Mouse (Mus musculus) right cerebral cortex, adult 18-20 months (tissue): ENCODE measurements at regions not wholly inside any gene's neighbourhood (a gene's known extent, or its start where the extent isn't known, plus 50 kb on each side); places are given as distances from the start of the nearest gene placed in this dataset.

Experiments
- DNase-seq: peaks from one replicate; pipeline ENCODE4 v3.0.0; 2022; ENCODE audit warnings: mixed read lengths

DNA sequence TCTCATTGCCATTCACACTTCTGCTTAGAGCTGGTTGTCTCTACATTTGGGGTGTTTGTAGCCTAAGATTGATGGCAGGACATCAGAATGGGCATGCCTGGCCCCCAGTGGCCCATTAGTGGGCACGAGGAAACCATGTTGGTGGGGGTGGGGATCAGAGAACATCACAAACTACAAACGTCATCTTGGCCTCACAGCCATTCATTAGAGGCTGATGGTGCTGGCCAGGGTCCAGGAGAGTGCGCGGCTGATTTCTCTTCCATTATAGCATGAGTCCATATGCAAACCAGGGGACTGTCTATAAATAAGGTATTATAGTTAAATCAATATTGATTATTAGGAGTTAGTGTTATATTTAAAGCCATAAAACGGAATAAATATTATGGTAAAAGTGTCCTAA, 67.9 kb downstream of the 3100002H09Rik start:
- no peak for DNase-seq

- DNase-seq = no peak
Observed at GRCm38 (mm10) chr4:124538471-124538870, 72.1 kb downstream of the 3100002H09Rik start.

DNA sequence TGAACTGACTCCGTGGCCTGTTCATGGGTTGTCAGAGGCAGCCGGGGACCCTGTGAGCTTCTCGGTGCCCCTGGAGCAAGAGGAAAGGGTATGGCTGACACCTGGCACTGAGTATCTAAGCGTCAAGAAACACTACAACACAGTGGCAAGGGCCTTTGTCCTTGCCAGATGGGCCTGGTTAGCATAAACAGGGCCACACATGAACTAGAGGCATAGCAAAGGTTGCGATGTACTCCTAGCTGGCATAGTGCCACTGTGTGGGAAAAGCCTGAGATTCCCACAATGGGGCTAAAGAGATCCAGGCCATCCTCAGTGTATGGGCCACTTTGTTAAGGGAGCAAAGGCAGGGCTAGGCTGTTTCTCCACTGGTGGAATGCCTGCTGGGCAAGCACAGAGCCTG, 72.9 kb downstream of the 3100002H09Rik start:
- no peak for DNase-seq

GRCm38 (mm10) chr4:124533614-124534013, 77.0 kb downstream of the 3100002H09Rik start:
- no peak for DNase-seq

DNA sequence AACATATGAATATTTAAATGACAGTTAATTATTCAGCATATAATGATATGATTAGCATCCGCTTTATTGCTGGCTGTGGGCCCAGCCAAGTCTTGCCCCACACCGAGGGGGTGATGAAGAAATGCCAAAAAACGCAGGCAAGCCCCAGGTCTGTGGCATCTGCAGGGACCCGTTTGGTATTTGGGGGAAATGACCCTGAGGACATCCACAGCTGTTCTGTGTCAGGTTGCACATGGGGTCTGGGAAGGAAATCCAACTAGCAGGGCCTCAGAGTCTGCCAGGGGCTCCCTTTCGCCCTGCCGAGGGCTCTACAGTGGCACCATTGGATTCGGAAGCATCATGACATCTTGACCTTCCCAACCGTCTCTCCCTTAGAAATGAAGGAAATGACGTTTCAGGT, 80.0 kb downstream of the 3100002H09Rik start:
- no peak for DNase-seq

DNA sequence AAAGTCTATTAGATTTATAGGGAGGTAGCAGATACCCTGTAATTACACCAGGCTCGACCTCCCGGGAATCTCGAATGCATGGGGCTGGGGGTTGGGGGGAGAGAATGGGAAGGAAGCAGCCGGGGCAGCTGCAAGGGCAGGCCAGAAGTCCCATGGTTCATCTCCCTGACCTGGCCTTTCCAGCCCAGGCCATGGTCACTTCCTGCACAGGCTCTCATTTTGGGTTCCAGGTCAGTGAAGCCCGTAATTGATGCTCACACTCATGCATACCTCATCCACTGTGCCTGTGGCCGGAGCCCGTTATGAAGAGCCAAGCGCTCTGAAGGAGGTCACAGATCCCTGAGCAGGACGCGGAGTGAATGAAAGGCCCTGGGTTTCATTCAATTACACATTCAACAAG, 83.8 kb downstream of the 3100002H09Rik start:
- no peak for DNase-seq

DNA sequence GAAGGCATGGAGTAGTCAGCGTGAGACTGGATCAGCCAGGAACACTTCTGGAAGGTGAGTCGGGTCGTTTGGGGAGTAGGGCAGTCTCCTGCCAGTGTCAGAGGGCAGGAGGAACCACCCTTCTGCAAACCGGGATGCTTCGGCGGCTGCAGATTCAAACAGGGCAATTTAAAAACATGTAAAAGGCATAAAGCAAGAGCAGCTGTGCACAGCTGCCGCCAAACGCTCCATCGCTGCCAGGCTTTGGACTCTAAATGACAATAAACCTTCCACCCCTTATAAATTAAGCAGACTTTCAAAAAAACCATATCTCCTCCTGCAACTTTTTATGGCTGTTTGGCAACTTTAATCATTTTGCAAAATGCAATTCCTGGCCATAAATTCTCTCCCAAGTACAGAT, 84.2 kb downstream of the 3100002H09Rik start:
- no peak for DNase-seq

DNA sequence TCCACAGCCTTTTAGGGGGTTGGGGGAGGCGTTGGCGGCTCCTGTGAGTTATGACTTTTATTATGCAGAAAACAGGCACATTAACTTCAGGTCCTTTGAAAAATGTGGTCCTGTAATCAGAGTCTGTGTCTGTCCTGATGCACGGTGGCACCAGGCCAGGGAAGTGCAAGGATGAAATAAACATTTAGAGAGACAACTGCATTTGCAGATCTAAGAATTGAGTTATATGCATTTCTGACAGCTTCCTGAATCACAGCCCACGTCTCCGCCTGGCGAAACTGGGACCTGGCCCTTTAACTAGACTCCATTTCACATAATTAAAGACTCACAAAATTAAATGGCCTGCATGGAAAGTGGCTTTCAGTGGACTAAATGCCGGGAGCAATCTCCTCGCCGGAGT, 90.3 kb downstream of the 3100002H09Rik start:
- no peak for DNase-seq

GRCm38 (mm10) chr4:124511761-124512160, 98.8 kb downstream of the 3100002H09Rik start:
- DNase-seq = peak; percentile 40

DNA sequence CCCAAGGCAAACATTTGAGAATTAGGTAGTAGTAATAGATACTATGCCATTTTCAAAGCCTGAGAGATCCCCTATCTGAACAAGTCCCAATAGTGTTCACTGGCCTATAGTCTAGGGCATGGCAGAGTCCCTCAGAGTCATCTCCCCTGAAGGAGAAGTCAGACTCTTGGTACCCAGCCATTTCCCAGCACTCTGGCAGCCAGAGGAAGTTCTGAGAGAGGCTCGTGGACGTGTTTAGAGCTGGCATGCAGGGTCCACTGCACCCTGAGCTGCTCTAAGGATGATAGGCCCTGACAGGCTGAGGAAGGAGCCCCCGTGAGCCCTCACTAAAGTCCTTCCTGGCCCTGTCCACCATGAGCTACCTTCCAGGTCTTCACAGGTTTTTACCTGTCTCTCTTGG, 99.8 kb downstream of the 3100002H09Rik start:
- no peak for DNase-seq

DNA sequence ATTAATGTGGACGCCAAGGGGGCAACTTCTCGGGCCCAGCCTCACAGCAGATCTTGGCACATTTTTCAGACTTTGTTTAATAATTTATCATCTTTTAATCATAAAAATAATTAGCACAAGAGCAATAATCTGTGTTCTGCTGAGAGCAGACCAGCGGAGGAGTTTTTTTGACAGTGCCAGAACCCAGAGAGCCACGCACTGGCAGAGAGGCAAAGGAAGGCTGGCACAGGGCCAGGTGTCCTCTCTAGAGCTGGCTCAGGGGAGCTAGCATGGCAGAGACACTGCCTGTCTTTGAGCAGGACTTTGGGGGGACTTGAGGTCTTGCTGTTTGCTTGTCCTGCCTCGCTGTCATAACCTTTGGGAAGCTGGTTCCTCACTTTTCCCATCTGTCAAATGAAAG, 100.9 kb downstream of the 3100002H09Rik start:
- peak; percentile 21 for DNase-seq

DNA sequence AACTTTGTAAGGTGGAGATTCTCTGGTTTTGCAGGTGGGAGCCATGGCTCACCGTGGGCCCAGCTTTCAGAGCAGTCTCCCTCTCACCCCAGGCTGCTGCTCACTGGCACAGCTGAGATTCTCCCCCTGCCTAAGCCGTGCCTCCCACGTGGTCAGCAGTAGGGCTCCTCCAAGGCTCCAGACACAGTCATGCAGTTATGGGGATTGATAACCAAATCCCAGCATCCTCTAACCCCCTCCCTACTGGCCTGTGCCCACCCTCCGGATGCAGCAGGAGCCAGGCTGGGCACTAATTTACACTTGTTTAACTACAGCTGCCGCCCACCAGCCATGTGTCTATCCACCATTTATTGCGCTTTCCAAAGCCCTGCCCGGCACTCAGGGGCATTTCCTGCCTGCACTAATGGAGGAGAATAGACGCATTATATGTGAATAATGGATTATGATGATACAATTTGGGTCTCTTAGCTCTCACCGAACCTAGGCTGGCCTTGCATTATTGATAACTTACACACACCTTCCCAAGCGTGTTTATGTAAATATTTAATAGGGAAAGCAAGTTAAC, 104.4 kb downstream of the 3100002H09Rik start:
- DNase-seq = no peak

- DNase-seq = no peak
Observed at GRCm38 (mm10) chr4:124501785-124502184, 108.8 kb downstream of the 3100002H09Rik start.

DNA sequence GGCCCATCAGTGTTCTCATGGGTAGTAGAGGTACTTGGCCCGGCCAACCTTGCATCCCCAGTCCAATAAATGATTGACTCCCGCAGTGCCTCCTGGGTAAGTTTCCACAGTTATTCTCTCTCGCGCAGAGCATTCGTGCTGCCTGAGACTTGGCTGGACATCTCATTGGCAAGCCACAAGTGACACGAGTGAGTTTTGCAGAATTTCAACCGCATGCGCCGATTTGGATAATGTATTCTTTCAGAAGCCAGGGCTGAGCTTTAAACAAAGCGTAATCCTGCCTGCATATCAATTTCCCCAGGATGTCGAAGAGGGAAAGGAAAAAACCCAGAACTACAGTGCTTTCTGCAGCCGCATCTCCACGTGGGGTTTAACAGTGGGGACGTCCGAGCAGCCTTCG, 112.6 kb downstream of the 3100002H09Rik start:
- no peak for DNase-seq

DNA sequence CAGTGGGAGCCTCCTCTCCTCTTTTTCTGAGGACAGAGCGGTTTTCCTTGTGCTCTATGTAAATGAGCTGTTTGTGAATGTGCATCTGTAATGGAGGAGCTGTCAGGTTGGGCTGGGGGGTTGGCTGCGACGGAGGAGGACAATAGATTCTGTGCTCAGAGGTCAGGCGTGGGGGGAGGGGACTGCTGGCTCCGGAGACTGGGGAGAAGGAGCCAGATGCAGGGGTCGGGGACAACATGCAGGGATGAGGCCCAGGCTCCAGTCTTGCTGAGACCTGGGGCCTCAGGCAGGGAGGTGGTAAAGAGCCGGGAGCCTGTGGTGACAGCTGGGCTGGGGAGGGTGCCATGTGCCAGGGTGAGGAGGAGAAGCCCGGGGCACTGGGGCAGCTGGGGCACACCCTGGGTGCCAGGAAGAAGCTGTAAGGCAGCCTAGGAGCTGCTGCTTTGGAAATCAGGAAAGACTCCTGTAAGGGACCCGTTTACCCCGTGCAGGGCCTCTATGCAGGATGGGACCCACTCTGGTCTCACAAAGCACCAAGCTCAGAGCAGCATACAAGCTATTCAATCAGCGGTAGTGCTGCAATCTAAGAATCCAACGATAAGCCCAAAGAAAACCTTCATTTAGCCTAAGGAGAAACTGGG, 124.5 kb downstream of the 3100002H09Rik start:
- DNase-seq = no peak

- DNase-seq = no peak
Observed at GRCm38 (mm10) chr4:124484613-124485586, 125.7 kb downstream of the 3100002H09Rik start.

DNA sequence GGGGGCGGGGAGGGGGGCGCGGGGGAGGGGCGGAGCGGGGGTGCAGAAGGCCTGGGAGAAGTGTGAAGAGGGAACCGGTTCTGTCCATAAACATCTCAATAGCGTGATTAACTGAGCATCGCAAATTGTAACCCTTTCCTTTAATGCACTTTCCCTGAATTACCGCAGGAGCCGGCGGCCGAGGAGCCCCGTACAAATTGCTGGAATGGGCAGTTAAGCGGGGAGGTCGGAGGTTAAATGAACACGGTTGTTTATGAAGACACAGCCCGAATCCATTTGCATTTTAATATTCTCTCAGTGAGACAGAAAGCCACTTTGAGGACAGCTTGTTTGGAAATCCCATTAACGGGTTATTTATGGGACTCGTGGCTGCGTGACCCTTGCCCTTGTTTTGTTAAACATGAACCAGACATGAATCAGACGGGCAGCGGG, 132.7 kb downstream of the 3100002H09Rik start:
- no peak for DNase-seq

DNA sequence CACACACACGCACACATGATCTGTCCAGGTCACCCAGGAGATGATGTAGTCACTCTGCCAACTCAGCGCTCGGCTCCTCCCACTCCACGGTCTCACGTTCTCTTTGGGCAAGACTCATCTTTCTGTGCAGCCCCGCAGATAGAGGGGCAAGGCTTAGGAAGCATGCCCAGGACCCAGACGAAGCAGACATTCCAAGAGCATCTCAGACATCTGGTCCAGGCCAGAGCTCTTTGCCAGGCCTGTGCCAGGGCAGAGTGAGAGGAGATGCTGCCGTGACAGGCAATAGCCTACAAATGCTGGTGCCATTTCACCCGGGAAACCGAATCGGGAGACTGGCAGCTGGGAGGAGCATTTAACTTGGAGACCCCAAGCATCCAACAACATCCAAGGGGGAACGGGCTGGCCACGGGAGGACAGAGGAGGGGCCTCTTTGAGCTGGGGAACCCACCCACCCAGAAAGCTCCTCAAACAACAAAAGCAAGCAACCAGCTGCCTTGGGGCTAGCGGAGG, 133.2 kb downstream of the 3100002H09Rik start:
- no peak for DNase-seq

- DNase-seq = no peak
Observed at GRCm38 (mm10) chr4:124465229-124465820, 145.3 kb downstream of the 3100002H09Rik start.

GRCm38 (mm10) chr4:124455511-124456338, 154.9 kb downstream of the 3100002H09Rik start:
- DNase-seq = no peak

- peak; percentile 13 for DNase-seq
Observed at GRCm38 (mm10) chr4:124451131-124451530, 159.5 kb downstream of the 3100002H09Rik start.

GRCm38 (mm10) chr4:124446615-124447014, 164.0 kb downstream of the 3100002H09Rik start:
- DNase-seq = no peak
